Mouse (Mus musculus) frontal cortex, postnatal 36 days (tissue): ENCODE data around the gene Pcdh9.

Experiments
- DNase-seq, 2 experiments: peaks; one replicate each; pipeline ENCODE4 v3.0.0; 2022; ENCODE audit warnings: low spot score in 2 of 2

The Pcdh9 gene

GRCm38 (mm10) chr14:93794530-93794929, 95.9 kb downstream of the Pcdh9 start:
- no peak for DNase-seq

- DNase-seq = no peak
Measured at GRCm38 (mm10) chr14:93786234-93786633, 104.2 kb downstream of the Pcdh9 start.

- DNase-seq = no peak
Measured at GRCm38 (mm10) chr14:93785031-93785430, 105.4 kb downstream of the Pcdh9 start.

GRCm38 (mm10) chr14:93762855-93763254, 127.6 kb downstream of the Pcdh9 start:
- DNase-seq = no peak

GRCm38 (mm10) chr14:93734077-93734673, 156.3 kb downstream of the Pcdh9 start:
- DNase-seq = no peak

- no peak for DNase-seq
Measured at GRCm38 (mm10) chr14:93725798-93726197, 164.7 kb downstream of the Pcdh9 start.

GRCm38 (mm10) chr14:93719208-93719607, 171.3 kb downstream of the Pcdh9 start:
- DNase-seq = peak in 1 of 2 experiments; percentile 70

- peak; percentile 61 to 77 for DNase-seq
Measured at GRCm38 (mm10) chr14:93713250-93713935, 177.1 kb downstream of the Pcdh9 start.

- no peak for DNase-seq
Measured at GRCm38 (mm10) chr14:93708651-93709050, 181.8 kb downstream of the Pcdh9 start.

- peak; percentile 43 to 51 for DNase-seq
Measured at GRCm38 (mm10) chr14:93701385-93702101, 188.9 kb downstream of the Pcdh9 start.

GRCm38 (mm10) chr14:93700916-93701315, 189.6 kb downstream of the Pcdh9 start:
- no peak for DNase-seq

GRCm38 (mm10) chr14:93684641-93685040, 205.8 kb downstream of the Pcdh9 start:
- no peak for DNase-seq

GRCm38 (mm10) chr14:93675273-93676068, 215.0 kb downstream of the Pcdh9 start:
- no peak for DNase-seq

- DNase-seq = no peak
Measured at GRCm38 (mm10) chr14:93653986-93654757, 236.3 kb downstream of the Pcdh9 start.

GRCm38 (mm10) chr14:93627241-93627640, 263.2 kb downstream of the Pcdh9 start:
- no peak for DNase-seq

GRCm38 (mm10) chr14:93624144-93624543, 266.3 kb downstream of the Pcdh9 start:
- no peak for DNase-seq

- peak; percentile 45 to 75 for DNase-seq
Measured at GRCm38 (mm10) chr14:93621211-93621610, 269.3 kb downstream of the Pcdh9 start.

GRCm38 (mm10) chr14:93607546-93607945, 282.9 kb downstream of the Pcdh9 start:
- peak; percentile 38 to 60 for DNase-seq

GRCm38 (mm10) chr14:93599997-93600396, 290.5 kb downstream of the Pcdh9 start:
- no peak for DNase-seq

- no peak for DNase-seq
Measured at GRCm38 (mm10) chr14:93585432-93586024, 305.0 kb downstream of the Pcdh9 start.

- DNase-seq = no peak
Measured at GRCm38 (mm10) chr14:93564361-93564760, 326.1 kb downstream of the Pcdh9 start.
